Mouse (Mus musculus) intestine, postnatal 0 days (tissue): Measurements from ENCODE around the gene Lcp1. TPM values are rescaled to one million over a fixed set of nuclear protein-coding genes. Genes with fewer than 3 reads are reported as not detected.
"Not testable (repeated sequence)": the region's sequence is repeated elsewhere in the genome, so short reads cannot be mapped to it uniquely, and the experiment has no call there.

ENCODE experiments used
- ATAC-seq: fragments of 200-750 bp; cut with Nextera tagmentation; 2 replicates; pipeline ENCODE4 v1.8.0; 2017; ENCODE audit warnings: mild to moderate bottlenecking, moderate TSS enrichment, moderate library complexity
- H3K27ac ChIP-seq: fragments of 300-500 bp; sonication (generic); 2 replicates; pipeline ENCODE4 v1.5.1; 2014; ENCODE audit warnings: mild to moderate bottlenecking, low read depth, low read length, moderate library complexity
- H3K27me3 ChIP-seq: fragments of 300-500 bp; sonication (generic); replicated peaks from 2 replicates; pipeline ENCODE4 v1.6.1; 2014; ENCODE audit warnings: low read length, mixed read lengths; ENCODE audit not compliant: control insufficient read depth, insufficient read depth
- H3K36me3 ChIP-seq: fragments of 300-500 bp; sonication (generic); 2 replicates; pipeline ENCODE4 v1.6.1; 2014; ENCODE audit warnings: mild to moderate bottlenecking, moderate library complexity; ENCODE audit not compliant: control insufficient read depth, insufficient read depth
- H3K4me1 ChIP-seq: fragments of 300-500 bp; sonication (generic); replicated peaks from 2 replicates; pipeline ENCODE4 v1.6.1; 2014; ENCODE audit warnings: antibody characterized with exemption, low read length, mixed read lengths; ENCODE audit not compliant: control insufficient read depth, insufficient read depth
- H3K4me2 ChIP-seq: fragments of 300-500 bp; sonication (generic); replicated peaks from 2 replicates; pipeline ENCODE4 v1.6.1; 2014; ENCODE audit warnings: low read depth, mild to moderate bottlenecking, moderate library complexity
- H3K4me3 ChIP-seq: fragments of 300-500 bp; sonication (generic); 2 replicates; pipeline ENCODE4 v1.5.1; 2014; ENCODE audit warnings: low read depth, low read length
- H3K9ac ChIP-seq: fragments of 300-500 bp; sonication (generic); 2 replicates; pipeline ENCODE4 v1.6.1; 2014; ENCODE audit warnings: mild to moderate bottlenecking, low read depth, low read length
- H3K9me3 ChIP-seq: fragments of 300-500 bp; sonication (generic); 2 replicates; pipeline ENCODE4 v1.6.1; 2016; ENCODE audit warnings: mixed run types; ENCODE audit not compliant: control insufficient read depth
- CTCF ChIP-seq: sonication (generic); IDR thresholded peaks from 2 replicates; pipeline ENCODE4 v1.5.1; 2016; ENCODE audit warnings: low read depth, mild to moderate bottlenecking, control low read depth, antibody characterized with exemption, moderate library complexity
- WGBS: fragments of 180-500 bp; shearing (Covaris S2); extraction: QIAGEN DNeasy Blood & Tissue Kit; methylation state at CpG from one replicate; pipeline ENCODE4 v1.1.7; 2014; 5-methylcytosine and 5-hydroxymethylcytosine counted together
- polyA plus RNA-seq: library from polyadenylated mRNA; unstranded; fragments of >200 nt; fragmentation: Nextera tagmentation; extraction: Ambion mirVana; gene quantifications from 2 replicates; pipeline ENCODE4 v1.2.1, GENCODE M21; 2015

Gene Lcp1
- polyA plus RNA-seq, 1 experiment from 2014 or later = 59.3 TPM

- TF ChIP-seq CTCF = no peak
These were observed 7.6 kb downstream of the Lcp1 start for GRCm38 (mm10) chr14:75138503-75138902.

DNA sequence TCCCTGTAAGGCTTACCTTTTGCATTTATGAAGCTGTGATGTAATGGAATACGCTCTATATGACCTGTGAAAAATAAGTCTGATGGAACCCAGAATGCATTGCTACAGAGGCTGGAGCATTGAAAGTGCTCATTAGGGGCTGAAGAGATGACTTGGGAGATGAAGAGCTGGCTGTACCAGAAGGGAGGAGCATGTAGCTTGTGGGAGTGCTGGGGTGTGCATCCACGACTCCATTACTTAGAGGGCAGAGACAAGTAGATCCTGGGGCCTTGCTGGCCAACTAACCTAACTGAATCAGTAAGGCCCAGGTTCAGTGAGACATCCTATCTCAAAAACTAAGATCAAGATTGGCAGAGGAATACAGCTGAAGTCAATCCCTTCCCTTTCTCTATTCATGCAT is 8.3 kb downstream of the Lcp1 start:
- Histone ChIP-seq H3K9me3 (no peaks in the 10 kb centered on the region), H3K9ac (no peak overlapping the region), H3K4me1 (peaks cover 2% of the 10 kb centered on the region; the same call in 1 of the 2 replicates), H3K4me3 (no peak overlapping the region), H3K27ac (no peak overlapping the region), H3K36me3 (no peaks in the 10 kb centered on the region), H3K27me3 (no peaks in the 10 kb centered on the region), H3K4me2 (no peak overlapping the region)
- 87% methylated on average over 2 of the region's 2 CpGs for WGBS
- ATAC-seq = no peak
- no peak for TF ChIP-seq CTCF

More at GRCm38 (mm10) chr14:75138503-75138902, 7.6 kb downstream of the Lcp1 start:
- H3K27ac ChIP-seq = no peak overlapping the region
- H3K9ac ChIP-seq = no peak overlapping the region
- H3K9me3 ChIP-seq = no peaks in the 10 kb centered on the region
- 72% methylated on average over 10 of the region's 10 CpGs for WGBS
- H3K36me3 ChIP-seq = no peaks in the 10 kb centered on the region
- ATAC-seq = no peak
- H3K4me1 ChIP-seq = peaks cover 2% of the 10 kb centered on the region; the same call in 1 of the 2 replicates
- no peaks in the 10 kb centered on the region for H3K27me3 ChIP-seq
- no peak overlapping the region for H3K4me2 ChIP-seq
- H3K4me3 ChIP-seq = no peak overlapping the region

DNA sequence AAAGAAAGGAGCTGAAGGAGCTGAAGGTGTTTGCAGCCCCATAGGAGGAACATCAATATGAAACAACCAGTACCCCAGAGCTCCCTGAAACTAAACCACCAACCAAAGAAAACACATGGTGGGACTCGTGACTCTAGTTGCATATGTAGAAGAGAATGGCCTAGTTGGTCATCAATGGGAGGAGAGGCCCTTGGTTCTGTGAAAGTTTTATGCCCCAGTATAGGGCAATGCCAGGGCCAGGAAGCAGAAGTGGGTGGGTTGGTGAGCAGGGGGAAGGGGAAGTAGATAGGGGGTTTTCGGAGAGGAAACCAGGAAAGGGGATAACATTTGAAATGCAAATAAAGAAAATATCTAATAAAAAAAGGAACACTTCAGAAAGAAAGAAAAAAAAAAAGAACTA is 16.8 kb downstream of the Lcp1 start:
- H3K27me3 ChIP-seq, H3K27ac ChIP-seq, H3K9me3 ChIP-seq, H3K36me3 ChIP-seq, H3K9ac ChIP-seq, H3K4me1 ChIP-seq, ATAC-seq, H3K4me2 ChIP-seq, H3K4me3 ChIP-seq: not testable (repeated sequence)
- WGBS = 72% methylated on average over 2 of the region's 2 CpGs

DNA sequence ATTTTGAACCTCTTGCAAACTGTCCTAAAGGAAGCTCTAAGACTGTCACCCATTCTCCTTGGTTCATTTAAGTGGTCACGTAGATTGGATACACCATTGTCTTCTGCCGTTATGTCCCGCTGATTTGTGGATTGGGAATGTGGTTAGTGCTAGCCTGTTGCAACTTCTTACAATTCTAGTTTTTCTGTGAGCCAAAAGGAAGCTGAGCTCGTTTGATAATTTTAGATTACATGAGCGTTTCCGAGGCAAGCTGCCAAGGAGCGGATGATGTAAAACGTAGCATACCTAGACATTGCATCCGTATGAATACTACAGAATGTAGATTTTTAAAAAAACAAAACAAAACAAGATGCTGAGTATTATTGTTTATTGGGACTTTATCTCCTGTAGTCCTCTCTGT is 17.3 kb downstream of the Lcp1 start:
- H3K36me3 ChIP-seq = no peaks in the 10 kb centered on the region
- H3K27ac ChIP-seq = no peak overlapping the region
- no peaks in the 10 kb centered on the region for H3K4me1 ChIP-seq
- H3K27me3 ChIP-seq = no peaks in the 10 kb centered on the region
- no peak for TF ChIP-seq CTCF
- H3K9ac ChIP-seq = no peak overlapping the region
- no peaks in the 10 kb centered on the region for H3K9me3 ChIP-seq
- no peak overlapping the region for H3K4me3 ChIP-seq
- WGBS = 75% methylated on average over 9 of the region's 9 CpGs
- H3K4me2 ChIP-seq = no peak overlapping the region
- no peak for ATAC-seq

- 34% methylated on average over 2 of the region's 2 CpGs for WGBS
- H3K4me1 ChIP-seq = no peaks in the 10 kb centered on the region
These were observed 19.8 kb downstream of the Lcp1 start for GRCm38 (mm10) chr14:75150653-75151052.

DNA sequence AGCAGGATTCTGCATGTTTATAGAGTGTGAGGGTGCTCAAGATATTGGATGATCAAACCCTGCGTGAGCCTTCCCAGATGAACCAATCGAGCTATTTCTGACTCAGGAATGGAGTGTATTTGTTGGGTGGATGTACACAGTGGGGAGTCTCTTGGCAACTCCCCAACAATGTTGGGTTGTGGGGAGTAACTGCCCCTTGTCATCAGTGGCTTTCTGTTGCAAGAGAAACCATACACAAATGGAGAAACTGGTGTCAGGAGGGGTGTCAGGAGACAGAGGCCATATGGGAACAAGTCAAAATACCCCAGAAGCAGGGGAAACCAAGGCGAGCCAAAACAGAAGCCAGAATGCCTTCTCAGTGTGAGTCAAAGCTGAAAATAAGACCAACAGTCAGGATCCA is 20.2 kb downstream of the Lcp1 start:
- WGBS = 77% methylated on average over 3 of the region's 3 CpGs

More at GRCm38 (mm10) chr14:75150653-75151052, 19.8 kb downstream of the Lcp1 start:
- ATAC-seq = no peak
- no peak for TF ChIP-seq CTCF
- Histone ChIP-seq H3K27me3 (no peaks in the 10 kb centered on the region), H3K36me3 (no peaks in the 10 kb centered on the region), H3K9me3 (no peaks in the 10 kb centered on the region), H3K4me2 (no peak overlapping the region), H3K9ac (no peak overlapping the region), H3K27ac (no peak overlapping the region), H3K4me3 (no peak overlapping the region)

GRCm38 (mm10) chr14:75154481-75154880 is 23.6 kb downstream of the Lcp1 start:
- TF ChIP-seq CTCF = no peak
- Histone ChIP-seq H3K27me3 (no peaks in the 10 kb centered on the region), H3K4me3 (no peak overlapping the region), H3K9me3 (no peaks in the 10 kb centered on the region), H3K9ac (no peak overlapping the region), H3K27ac (no peak overlapping the region), H3K36me3 (no peaks in the 10 kb centered on the region), H3K4me2 (no peak overlapping the region), H3K4me1 (no peaks in the 10 kb centered on the region)
- ATAC-seq = no peak
- 52% methylated on average over 8 of the region's 8 CpGs for WGBS

More for the DNA sequence above, 20.2 kb downstream of the Lcp1 start:
- Histone ChIP-seq H3K9me3 (no peaks in the 10 kb centered on the region), H3K4me1 (no peaks in the 10 kb centered on the region), H3K27ac (no peak overlapping the region), H3K27me3 (no peaks in the 10 kb centered on the region), H3K9ac (no peak overlapping the region), H3K4me3 (no peak overlapping the region), H3K36me3 (no peaks in the 10 kb centered on the region), H3K4me2 (no peak overlapping the region)
- TF ChIP-seq CTCF = no peak
- ATAC-seq = no peak
